Mouse (Mus musculus): ENCODE results near the gene Fry. TPM values are rescaled to one million over a fixed set of nuclear protein-coding genes. Genes with fewer than 3 reads are reported as not detected.
A peak's percentile ranks its signal among the peaks of the same experiment; 100 is the strongest.

Gene Fry
- polyA plus RNA-seq, 1 experiment from 2014 or later: 7.1 TPM

DNA sequence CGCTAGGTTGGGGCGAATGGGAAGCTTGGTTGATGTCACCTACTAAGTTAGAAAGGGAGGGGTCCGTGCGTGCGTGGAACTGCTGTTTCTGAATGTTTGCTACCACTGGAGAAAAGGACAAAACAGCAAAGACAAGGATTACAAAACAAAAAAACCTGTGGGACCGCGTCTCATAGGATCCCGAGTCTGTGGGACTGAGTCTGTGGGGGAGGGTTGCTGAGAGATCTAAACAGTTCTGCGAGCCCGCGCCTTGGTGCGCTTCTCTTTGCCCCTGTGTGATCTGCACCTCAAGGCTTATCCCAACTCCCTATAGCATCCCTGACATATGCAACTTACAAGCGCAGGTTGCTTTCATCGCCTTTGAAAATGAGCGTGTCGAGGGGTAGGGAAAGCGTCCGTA lies 89.2 kb downstream of the Fry start:
- Histone ChIP-seq H3K4me3 (no peak overlapping the region), H3K27ac (no peak overlapping the region)

DNA sequence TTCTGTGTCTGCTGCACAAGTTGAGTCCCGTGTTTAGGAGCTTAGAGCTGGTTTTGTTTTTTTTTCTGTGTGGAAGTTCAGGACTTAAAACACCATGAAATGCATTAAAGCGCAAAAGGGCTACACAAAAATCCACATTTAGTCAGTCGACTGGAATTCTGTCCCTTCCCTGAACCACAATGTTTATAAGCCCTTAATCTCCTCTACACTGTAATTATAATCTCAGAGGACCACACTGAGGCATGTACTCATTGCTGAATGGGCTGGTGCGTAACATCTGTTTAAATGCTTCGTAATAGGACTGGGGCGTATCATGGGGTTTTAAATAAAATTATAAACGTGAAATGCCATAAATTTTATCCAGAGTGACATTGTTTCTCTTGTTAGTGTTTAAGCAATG lies 89.6 kb downstream of the Fry start:
- Histone ChIP-seq H3K9ac (no peak overlapping the region), H3K27ac (no peak overlapping the region), H3K4me2 (peak overlapping the region; percentile 25), H3K27me3 (no peaks in the 10 kb centered on the region), H3K9me3 (no peaks in the 10 kb centered on the region), H3K4me1 (no peaks in the 10 kb centered on the region), H3K36me3 (no peaks in the 10 kb centered on the region), H3K4me3 (no peak overlapping the region)
- no peak for ATAC-seq (ENCODE audit: borderline replicate concordance, extremely low read depth, low FRiP score, low TSS enrichment)
- 38% methylated on average over 7 of the region's 7 CpGs for WGBS

More for the DNA sequence above, 89.2 kb downstream of the Fry start:
- H3K36me3 ChIP-seq: no peaks in the 10 kb centered on the region
- 18% methylated on average over 18 of the region's 18 CpGs for WGBS
- H3K27me3 ChIP-seq: no peaks in the 10 kb centered on the region
- H3K4me1 ChIP-seq: no peaks in the 10 kb centered on the region
- no peaks in the 10 kb centered on the region for H3K9me3 ChIP-seq
- H3K4me2 ChIP-seq: peak overlapping the region; percentile 25
- H3K9ac ChIP-seq: no peak overlapping the region
- no peak for ATAC-seq (ENCODE audit: borderline replicate concordance, extremely low read depth, low FRiP score, low TSS enrichment)

DNA sequence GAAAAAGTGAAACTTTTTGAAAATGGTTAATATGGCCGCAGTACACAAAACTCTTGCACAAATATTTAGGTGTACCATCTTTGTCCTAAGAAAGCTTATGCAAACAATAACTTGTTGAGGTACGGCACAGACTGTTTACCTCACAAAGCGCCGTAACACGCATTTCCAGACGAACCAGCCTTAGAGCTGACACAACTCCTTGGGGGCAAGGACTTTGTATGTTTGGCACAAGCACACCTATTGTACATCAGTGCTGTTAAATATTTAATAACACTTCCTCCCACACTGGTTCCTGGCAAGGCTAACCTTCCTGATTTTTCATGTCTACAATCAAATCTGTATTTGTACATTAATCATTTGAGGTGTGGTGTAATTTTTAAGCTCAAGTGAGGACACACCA lies 95.6 kb downstream of the Fry start:
- no peak overlapping the region for H3K9ac ChIP-seq
- H3K4me1 ChIP-seq: no peaks in the 10 kb centered on the region
- 62% methylated on average over 6 of the region's 6 CpGs for WGBS
- H3K27me3 ChIP-seq: no peaks in the 10 kb centered on the region
- H3K9me3 ChIP-seq: no peaks in the 10 kb centered on the region
- H3K36me3 ChIP-seq: no peaks in the 10 kb centered on the region
- no peak overlapping the region for H3K27ac ChIP-seq
- no peak overlapping the region for H3K4me2 ChIP-seq
- ATAC-seq (ENCODE audit: borderline replicate concordance, extremely low read depth, low FRiP score, low TSS enrichment): no peak
- H3K4me3 ChIP-seq: no peak overlapping the region

DNA sequence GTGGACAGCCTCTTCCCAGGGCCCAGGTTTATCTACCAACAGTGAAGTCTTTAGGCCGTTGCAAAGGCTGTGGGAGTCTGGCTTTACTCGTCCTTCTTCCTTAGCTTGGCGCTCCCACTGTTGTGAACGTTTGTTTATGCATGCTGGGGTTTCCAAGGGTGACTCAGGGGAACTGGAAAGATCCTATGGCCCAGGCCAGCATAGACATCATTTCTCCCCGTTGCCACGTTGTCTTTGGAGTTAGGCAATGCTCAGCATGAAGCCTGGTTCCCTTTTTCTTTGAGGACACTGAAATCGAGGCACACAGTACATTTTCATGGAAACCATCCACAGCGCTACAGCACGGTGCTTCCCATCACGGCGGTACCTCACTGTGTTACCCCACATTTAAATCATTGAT lies 97.6 kb downstream of the Fry start:
- Histone ChIP-seq H3K9me3 (no peaks in the 10 kb centered on the region), H3K27me3 (no peaks in the 10 kb centered on the region), H3K27ac (no peak overlapping the region), H3K4me2 (no peak overlapping the region), H3K9ac (no peak overlapping the region), H3K36me3 (no peaks in the 10 kb centered on the region), H3K4me1 (no peaks in the 10 kb centered on the region), H3K4me3 (no peak overlapping the region)
- WGBS: 59% methylated on average over 11 of the region's 11 CpGs
- ATAC-seq (ENCODE audit: borderline replicate concordance, extremely low read depth, low FRiP score, low TSS enrichment): no peak

DNA sequence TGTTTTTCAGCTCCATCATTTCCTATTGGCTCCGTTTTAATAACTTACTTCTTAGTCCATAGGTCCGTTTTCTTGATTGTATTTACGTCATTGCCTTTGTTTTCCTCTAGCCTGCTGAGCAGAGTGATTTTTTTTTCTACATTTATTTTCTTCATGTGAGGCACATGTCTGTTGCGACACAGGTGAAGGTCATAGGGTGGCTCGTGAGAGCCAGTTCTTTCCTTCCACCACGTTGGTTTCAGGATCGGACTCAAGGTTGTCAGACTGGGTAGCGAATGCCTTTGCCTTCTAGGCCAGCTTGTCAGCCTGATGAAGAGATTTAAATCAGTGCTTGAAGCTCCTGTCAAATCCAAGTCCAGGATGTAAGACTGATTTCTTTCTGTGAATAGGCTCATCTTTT lies 101.0 kb downstream of the Fry start:
- Histone ChIP-seq H3K4me1 (no peaks in the 10 kb centered on the region), H3K4me2 (no peak overlapping the region), H3K27ac (no peak overlapping the region), H3K4me3 (no peak overlapping the region), H3K9me3 (no peaks in the 10 kb centered on the region), H3K9ac (no peak overlapping the region), H3K36me3 (no peaks in the 10 kb centered on the region), H3K27me3 (no peaks in the 10 kb centered on the region)
- WGBS: 76% methylated on average over 8 of the region's 8 CpGs
- ATAC-seq (ENCODE audit: borderline replicate concordance, extremely low read depth, low FRiP score, low TSS enrichment): no peak

DNA sequence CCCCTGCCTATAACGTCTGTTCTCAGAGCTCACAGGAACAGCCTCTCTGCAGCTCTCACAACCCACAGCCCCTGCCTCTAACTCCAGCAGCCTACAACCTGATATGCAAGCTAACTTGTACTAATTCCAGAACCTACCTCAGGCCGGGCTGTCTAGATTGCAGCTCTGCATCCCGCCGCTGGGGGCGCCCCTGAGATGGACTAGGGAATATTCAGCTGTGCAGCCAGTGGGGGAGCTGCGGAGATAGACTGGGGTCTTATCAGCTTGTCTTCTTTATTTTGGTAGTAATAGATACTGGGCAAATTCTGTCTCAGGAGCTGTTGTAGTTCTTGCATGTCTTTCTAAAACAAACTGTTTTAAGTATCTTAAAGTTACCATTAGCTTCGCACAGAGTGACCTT lies 101.9 kb downstream of the Fry start:
- Histone ChIP-seq H3K36me3 (no peaks in the 10 kb centered on the region), H3K9ac (no peak overlapping the region), H3K4me3 (no peak overlapping the region), H3K9me3 (no peaks in the 10 kb centered on the region), H3K27ac (no peak overlapping the region), H3K27me3 (no peaks in the 10 kb centered on the region), H3K4me1 (no peaks in the 10 kb centered on the region), H3K4me2 (no peak overlapping the region)
- ATAC-seq (ENCODE audit: borderline replicate concordance, extremely low read depth, low FRiP score, low TSS enrichment): no peak
- WGBS: 32% methylated on average over 7 of the region's 7 CpGs

- Histone ChIP-seq H3K4me2 (no peak overlapping the region), H3K27ac (no peak overlapping the region), H3K27me3 (no peaks in the 10 kb centered on the region), H3K9me3 (no peaks in the 10 kb centered on the region), H3K4me1 (no peaks in the 10 kb centered on the region), H3K36me3 (no peaks in the 10 kb centered on the region), H3K4me3 (no peak overlapping the region), H3K9ac (no peak overlapping the region)
- WGBS: 67% methylated on average over 6 of the region's 6 CpGs
- no peak for ATAC-seq (ENCODE audit: borderline replicate concordance, extremely low read depth, low FRiP score, low TSS enrichment)
Observed at GRCm38 (mm10) chr5:150221806-150222205, 103.4 kb downstream of the Fry start.

GRCm38 (mm10) chr5:150223546-150224239 lies 105.2 kb downstream of the Fry start:
- Histone ChIP-seq H3K36me3 (no peaks in the 10 kb centered on the region), H3K9ac (no peak overlapping the region), H3K4me1 (no peaks in the 10 kb centered on the region), H3K27me3 (no peaks in the 10 kb centered on the region), H3K4me2 (no peak overlapping the region), H3K9me3 (no peaks in the 10 kb centered on the region), H3K4me3 (no peak overlapping the region), H3K27ac (no peak overlapping the region)
- ATAC-seq (ENCODE audit: borderline replicate concordance, extremely low read depth, low FRiP score, low TSS enrichment): no peak
- 80% methylated on average over 10 of the region's 10 CpGs for WGBS

DNA sequence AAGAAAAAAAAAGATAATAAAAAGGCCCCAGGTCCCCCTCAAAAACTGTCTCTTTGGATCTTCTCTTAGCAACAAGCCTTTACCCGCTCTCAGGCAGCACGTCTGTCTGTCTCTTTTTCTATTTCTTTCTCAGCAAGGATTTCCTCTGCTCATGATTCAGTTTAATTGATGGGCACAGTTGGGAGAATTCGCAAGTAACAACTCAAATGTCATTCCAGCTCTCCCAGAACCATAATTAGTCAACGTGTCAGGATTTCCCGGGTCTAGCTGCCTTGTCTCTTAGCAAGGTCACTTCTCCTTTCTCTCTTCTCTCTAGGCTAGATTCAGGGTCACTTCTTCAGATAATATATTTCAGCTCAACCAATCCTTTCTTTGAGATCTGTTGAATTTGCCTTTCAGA lies 110.6 kb downstream of the Fry start:
- no peak overlapping the region for H3K4me2 ChIP-seq
- no peak for ATAC-seq (ENCODE audit: borderline replicate concordance, extremely low read depth, low FRiP score, low TSS enrichment)
- H3K9me3 ChIP-seq: no peaks in the 10 kb centered on the region
- H3K9ac ChIP-seq: no peak overlapping the region
- 63% methylated on average over 5 of the region's 5 CpGs for WGBS
- no peaks in the 10 kb centered on the region for H3K36me3 ChIP-seq
- H3K27ac ChIP-seq: no peak overlapping the region
- H3K27me3 ChIP-seq: no peaks in the 10 kb centered on the region
- no peaks in the 10 kb centered on the region for H3K4me1 ChIP-seq
- H3K4me3 ChIP-seq: no peak overlapping the region

DNA sequence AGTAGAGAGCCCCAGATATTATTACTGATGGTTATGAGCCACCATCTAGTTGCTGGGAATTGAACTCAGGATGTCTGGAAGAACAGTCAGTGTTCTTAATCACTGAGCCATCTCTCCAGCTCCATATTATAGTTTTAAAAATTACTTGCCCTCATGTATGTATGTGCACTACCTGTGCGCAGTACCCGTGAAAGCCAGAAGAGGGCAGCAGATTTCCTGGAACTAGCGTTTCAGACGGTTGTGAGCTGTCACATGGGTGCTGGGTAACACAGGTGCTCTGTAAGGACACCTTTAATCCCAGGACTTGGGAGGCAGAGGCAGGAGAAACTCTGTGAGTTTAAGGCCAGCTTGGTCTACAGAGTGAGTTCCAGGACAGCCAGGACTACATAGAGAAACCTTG lies 111.3 kb downstream of the Fry start:
- no peak for ATAC-seq (ENCODE audit: borderline replicate concordance, extremely low read depth, low FRiP score, low TSS enrichment)
- H3K27me3 ChIP-seq: no peaks in the 10 kb centered on the region
- 94% methylated on average over 4 of the region's 4 CpGs for WGBS

GRCm38 (mm10) chr5:150232159-150233150 lies 114.0 kb downstream of the Fry start:
- Histone ChIP-seq H3K27ac (no peak overlapping the region), H3K9me3 (no peaks in the 10 kb centered on the region), H3K4me3 (no peak overlapping the region), H3K36me3 (no peaks in the 10 kb centered on the region), H3K4me2 (peak overlapping the region; percentile 16; the same call in 1 of the 2 replicates), H3K9ac (no peak overlapping the region), H3K4me1 (no peaks in the 10 kb centered on the region), H3K27me3 (no peaks in the 10 kb centered on the region)
- WGBS: 27% methylated on average over 20 of the region's 21 CpGs
- peak; percentile 55; the same call in 1 of the 2 replicates for ATAC-seq (ENCODE audit: borderline replicate concordance, extremely low read depth, low FRiP score, low TSS enrichment)

More for the DNA sequence above, 111.3 kb downstream of the Fry start:
- H3K4me2 ChIP-seq: no peak overlapping the region
- no peak overlapping the region for H3K9ac ChIP-seq
- no peaks in the 10 kb centered on the region for H3K9me3 ChIP-seq
- no peak overlapping the region for H3K4me3 ChIP-seq
- no peak overlapping the region for H3K27ac ChIP-seq
- H3K4me1 ChIP-seq: no peaks in the 10 kb centered on the region
- no peaks in the 10 kb centered on the region for H3K36me3 ChIP-seq
